Mouse (Mus musculus): ENCODE data around the gene Fras1.

Gene Fras1

DNA sequence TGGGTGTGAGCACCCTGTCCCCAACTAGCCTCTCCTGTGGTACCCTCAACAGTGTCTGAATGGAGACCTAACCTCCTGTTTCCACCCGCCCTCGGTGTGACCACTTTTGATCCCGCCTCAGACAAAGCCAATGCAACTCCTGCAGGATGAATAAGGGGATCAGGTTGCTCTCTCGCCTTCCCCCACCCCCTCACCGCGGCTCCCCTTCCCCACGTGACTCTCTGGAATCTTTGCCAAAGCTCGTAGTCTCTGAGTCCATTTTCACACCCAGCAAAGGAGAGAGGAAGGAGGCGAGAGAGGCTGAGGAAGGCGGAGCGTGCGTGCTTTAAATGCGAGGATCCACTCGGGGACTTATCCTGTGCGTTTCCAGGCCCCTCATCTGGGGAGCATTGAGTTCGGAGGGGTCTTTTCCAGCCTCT is at the start of gene Fras1:
Fras1 (plus strand) TSS at position 389 of the 419 bp plus-strand sequence.
- DNase-seq (ENCODE audit: low read depth), result no peak

DNA sequence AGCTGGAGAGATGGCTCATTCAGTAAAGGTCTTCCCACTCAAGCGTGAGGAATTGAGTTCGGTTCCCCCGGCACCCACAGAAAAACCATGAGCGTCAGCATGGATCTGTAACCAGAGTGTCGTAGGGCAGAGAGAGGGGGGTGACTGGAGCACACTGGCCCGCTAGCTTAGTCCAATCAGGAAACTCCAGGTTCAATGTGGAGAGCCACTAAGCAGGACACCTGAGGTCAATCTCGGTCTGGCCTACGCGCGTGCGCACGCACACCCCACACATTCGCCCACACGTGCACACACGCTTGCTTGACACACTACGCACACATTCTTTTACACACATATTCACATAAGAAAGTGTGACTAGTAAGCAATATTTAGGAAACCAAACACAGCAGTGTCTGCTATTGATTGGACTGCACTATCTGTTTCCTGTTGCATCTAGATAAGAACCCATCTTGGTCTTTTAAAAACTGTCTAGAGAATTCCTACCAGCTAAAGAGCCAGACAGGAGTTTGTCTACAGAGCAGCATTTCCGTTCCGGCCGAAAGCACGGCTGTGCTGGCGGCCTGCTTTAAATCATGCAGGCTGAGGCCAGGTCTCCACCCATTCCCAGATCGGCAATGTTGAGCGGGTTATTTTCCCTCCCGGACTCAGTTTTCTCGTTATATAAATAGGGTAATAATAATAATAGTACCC is 42.6 kb upstream of the Fras1 start:
- DNase-seq (ENCODE audit: low read depth), result no peak

DNA sequence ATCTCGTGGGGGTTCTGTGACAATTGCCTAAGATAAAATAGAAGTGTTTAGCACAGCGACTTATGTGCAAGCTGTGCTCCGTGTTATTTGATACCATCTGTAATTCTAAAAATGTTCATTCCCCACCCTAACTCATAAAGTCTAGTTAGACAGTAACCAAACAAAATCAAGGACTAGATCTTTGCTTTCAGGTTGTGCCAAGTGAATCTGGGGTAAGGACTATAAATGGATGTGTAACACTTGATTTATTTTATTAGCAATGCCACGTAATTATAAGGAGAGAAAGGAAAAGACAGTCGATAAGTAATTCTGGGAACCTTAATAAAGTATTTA is 42.1 kb upstream of the Fras1 start:
- no peak for DNase-seq (ENCODE audit: low read depth)

- peak; percentile 2 for DNase-seq (ENCODE audit: low read depth)
Observed at GRCm38 (mm10) chr5:96333963-96334362, 39.8 kb upstream of the Fras1 start.

DNA sequence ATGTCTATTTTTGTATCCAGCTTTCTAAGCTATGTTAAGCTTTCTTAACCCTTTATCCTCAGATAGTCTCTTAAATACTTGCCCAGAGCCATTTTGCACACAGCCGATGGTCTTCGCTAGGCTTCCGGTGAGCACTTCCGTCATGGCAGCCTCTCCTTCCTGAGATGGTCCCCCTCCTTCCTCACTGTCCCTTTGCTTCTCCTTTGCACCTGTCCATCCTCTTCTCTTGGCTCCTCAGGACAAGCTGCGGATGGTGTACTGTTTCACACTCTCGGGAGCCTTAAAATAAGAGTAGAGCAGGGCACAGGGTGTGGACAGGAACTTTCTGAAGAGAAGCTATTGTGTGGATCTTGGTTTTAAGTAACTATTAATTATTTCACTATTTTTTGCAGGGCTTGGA is 33.2 kb upstream of the Fras1 start:
- no peak for DNase-seq (ENCODE audit: low read depth)

DNA sequence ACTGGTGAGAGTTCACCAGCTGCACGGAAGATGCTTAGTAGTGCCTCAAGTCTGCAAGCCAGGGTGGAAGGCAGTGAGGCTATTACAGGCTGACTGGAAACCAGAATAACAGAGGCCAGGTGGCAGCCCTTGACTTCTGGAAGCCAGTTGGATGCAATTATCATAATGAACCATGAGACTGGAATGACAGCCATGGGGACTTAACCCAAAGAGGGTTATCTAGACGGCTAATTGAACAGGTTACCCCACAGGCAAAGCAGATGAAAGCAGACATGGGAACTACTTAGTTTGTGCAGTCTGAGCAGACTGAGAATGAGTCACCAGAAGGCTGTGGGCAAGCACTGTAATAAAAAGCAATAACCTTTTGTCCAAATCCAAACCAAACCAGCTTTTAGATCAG is 28.8 kb upstream of the Fras1 start:
- DNase-seq (ENCODE audit: low read depth), result no peak

GRCm38 (mm10) chr5:96351963-96352362 is 21.8 kb upstream of the Fras1 start:
- DNase-seq (ENCODE audit: low read depth), result no peak

- no peak for DNase-seq (ENCODE audit: low read depth)
Observed at GRCm38 (mm10) chr5:96363950-96364349, 9.8 kb upstream of the Fras1 start.

DNA sequence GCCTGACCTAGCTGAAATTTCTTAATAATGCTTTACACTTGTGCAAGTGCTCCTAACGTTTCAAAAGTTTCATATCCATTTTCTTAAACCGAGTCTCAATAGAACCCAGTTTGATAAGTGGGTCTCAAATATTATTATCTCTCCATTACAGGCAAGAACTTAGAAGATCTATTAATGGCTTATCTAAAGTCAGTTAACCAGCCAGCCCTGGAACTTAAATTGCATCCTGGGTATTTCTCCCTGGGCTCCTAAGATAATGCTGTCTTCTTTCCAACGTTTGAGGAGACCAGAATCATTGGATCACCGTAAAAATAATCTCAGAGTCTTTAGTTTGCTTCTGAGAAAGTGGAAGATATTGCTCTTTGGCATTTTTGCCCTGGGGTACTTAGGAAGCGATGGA is 8.2 kb upstream of the Fras1 start:
- no peak for DNase-seq (ENCODE audit: low read depth)

- DNase-seq (ENCODE audit: low read depth), result no peak
Observed at GRCm38 (mm10) chr5:96367260-96367659, 6.5 kb upstream of the Fras1 start.

DNA sequence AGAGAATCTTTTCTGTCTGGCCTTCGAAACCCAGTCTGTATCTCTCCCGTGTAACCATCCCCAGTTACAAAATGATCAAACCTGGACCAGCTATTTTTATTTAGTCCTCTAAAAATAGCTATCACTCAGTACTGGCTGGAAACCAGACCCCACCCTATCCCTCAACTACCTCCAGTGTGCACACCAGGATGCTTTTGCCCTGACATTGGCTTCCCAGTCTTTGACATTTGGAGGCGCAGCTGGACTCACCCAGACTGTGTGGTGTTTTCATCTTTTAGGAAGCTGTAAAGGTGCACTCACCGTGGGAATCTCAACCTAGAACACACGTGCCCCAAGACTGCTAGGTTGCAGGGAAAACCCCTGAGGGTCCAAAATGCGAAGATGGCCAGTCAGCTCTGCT is 649 bp upstream of the Fras1 start:
- DNase-seq (ENCODE audit: low read depth), result no peak

- no peak for DNase-seq (ENCODE audit: low read depth)
Observed at GRCm38 (mm10) chr5:96373986-96374901, 489 bp downstream of the Fras1 start.

- no peak for DNase-seq (ENCODE audit: low read depth)
Observed at GRCm38 (mm10) chr5:96375391-96375831, 1.7 kb downstream of the Fras1 start.

DNA sequence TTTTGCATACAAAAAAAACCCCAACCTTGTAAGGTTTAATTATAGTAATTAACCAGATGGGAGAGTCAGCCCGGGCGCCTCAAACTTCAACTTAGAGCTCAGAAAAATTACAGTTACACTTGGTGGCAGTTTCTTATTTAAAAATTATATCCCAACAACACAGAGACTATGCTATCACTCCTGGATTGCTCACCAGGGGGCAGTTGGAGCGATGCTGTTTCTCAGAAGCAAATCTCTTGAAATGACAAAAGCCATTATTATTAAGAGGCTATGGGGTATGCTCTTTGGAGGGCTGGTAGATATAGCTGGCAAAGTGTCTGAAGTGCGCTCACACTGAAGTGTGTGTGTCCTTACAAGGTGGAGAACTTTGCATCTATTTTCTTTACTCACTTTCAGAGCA is 2.5 kb downstream of the Fras1 start:
- DNase-seq (ENCODE audit: low read depth), result no peak

GRCm38 (mm10) chr5:96386138-96386933 is 12.6 kb downstream of the Fras1 start:
- no peak for DNase-seq (ENCODE audit: low read depth)

- DNase-seq (ENCODE audit: low read depth), result no peak
Observed at GRCm38 (mm10) chr5:96388306-96388705, 14.6 kb downstream of the Fras1 start.

GRCm38 (mm10) chr5:96389963-96390623 is 16.3 kb downstream of the Fras1 start:
- no peak for DNase-seq (ENCODE audit: low read depth)

- DNase-seq (ENCODE audit: low read depth), result no peak
Observed at GRCm38 (mm10) chr5:96391086-96391485, 17.3 kb downstream of the Fras1 start.

DNA sequence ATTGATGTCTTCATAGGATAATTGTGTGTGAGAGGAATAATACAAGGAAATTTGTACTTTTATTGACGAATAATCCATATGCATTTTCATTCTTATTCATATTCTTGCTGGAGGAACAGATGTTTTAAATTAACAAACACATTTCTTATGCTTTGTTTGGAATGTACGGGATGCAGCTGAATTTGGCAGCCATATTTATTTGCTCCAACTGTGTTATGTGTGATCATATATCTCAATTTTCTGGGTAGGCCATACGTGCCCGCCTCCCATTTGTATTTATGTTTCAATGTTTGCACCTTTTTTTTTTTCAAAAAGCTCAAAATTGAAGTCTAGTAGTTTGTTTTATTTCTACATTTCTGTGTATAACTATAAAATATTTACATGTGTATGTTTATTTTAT is 21.2 kb downstream of the Fras1 start:
- DNase-seq (ENCODE audit: low read depth), result no peak

GRCm38 (mm10) chr5:96395786-96396650 is 22.3 kb downstream of the Fras1 start:
- no peak for DNase-seq (ENCODE audit: low read depth)

GRCm38 (mm10) chr5:96402555-96402954 is 28.8 kb downstream of the Fras1 start:
- no peak for DNase-seq (ENCODE audit: low read depth)

All from naive thymus-derived CD4-positive, alpha-beta T cell, adult 2 months (primary cell).